Comparison of ENCODE assay signal across 9 mouse cellular contexts in the genomic region with DNA sequence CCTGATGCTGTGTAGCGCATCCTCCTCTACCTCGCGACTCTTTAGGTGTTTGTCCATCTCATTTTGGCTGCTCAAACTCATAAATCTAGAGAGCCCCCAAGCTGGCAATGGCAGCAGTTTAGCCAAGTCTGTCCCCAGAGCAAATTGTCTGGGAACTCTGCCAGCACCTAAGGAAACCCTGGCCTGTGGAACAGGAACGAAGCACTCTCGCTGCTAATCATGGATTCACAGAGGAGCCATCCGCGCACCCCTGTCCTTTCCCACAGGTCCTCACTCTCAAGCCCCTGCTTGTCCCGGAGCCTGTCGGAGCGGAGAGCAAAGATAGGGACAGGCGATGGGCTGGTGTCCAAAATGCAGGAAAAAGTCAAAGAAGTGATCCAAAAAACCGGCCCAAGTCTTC.
DNase-seq lines count a peak whose midpoint lies in the region; ATAC-seq lines count a peak whose summit lies in the region.
"Had no signal": no experiment of that assay in that cellular context is flagged by ENCODE, and none has a peak within 500 bp of the region (broad histone marks: within the 10 kb centered on the region; RNA-seq: fewer than 3 reads in every experiment).

No protein-coding gene starts in this region.

- 66% methylated on average over 12 of the region's 12 CpGs for WGBS in limb, embryonic 13.5 days
- WGBS in limb, embryonic 10.5 days = 88% methylated on average over 12 of the region's 12 CpGs
- WGBS in forebrain, embryonic 10.5 days = 93% methylated on average over 12 of the region's 12 CpGs

- H3K4me2 ChIP-seq in limb, embryonic 13.5 days (replicated peaks) = no peak overlapping the region

- no peaks in the 10 kb centered on the region for H3K27me3 ChIP-seq in limb, embryonic 13.5 days
- H3K27me3 ChIP-seq in limb, embryonic 10.5 days (ENCODE audit: low read depth, poor library complexity, severe bottlenecking) = no peaks in the 10 kb centered on the region
- no peaks in the 10 kb centered on the region for H3K27me3 ChIP-seq in forebrain, embryonic 10.5 days (ENCODE audit: poor library complexity, severe bottlenecking)

- no peak for ATAC-seq in limb, embryonic 13.5 days (ENCODE audit: low FRiP score, low read depth)

- H3K36me3 ChIP-seq in limb, embryonic 13.5 days = no peaks in the 10 kb centered on the region
- H3K36me3 ChIP-seq in limb, embryonic 10.5 days = no peaks in the 10 kb centered on the region
- no peaks in the 10 kb centered on the region for H3K36me3 ChIP-seq in forebrain, embryonic 10.5 days (replicated peaks)

- H3K9ac ChIP-seq in limb, embryonic 13.5 days = no peak overlapping the region

- DNase-seq in limb, embryonic 10.5 days (ENCODE audit: low spot score) = no peak
- peak; percentile 9 for DNase-seq in cerebellum, adult 11 months
- peak; percentile 33 to 43 for DNase-seq in cerebellum, postnatal 36 days
- peak; percentile 40 for DNase-seq in lung, postnatal 36 days
- no peak for DNase-seq in forebrain, embryonic 10.5 days (ENCODE audit: extremely low spot score, low spot score)
- no peak for DNase-seq in retina, postnatal 1 day
- DNase-seq: kidney, adult 18-20 months; right cerebral cortex, postnatal 14 days had no signal

- no peak overlapping the region for H3K4me3 ChIP-seq in limb, embryonic 13.5 days
- H3K4me3 ChIP-seq in limb, embryonic 10.5 days = no peak overlapping the region
- no peak overlapping the region for H3K4me3 ChIP-seq in forebrain, embryonic 10.5 days

- H3K9me3 ChIP-seq in limb, embryonic 13.5 days = no peaks in the 10 kb centered on the region
- H3K9me3 ChIP-seq in limb, embryonic 10.5 days (replicated peaks) = no peaks in the 10 kb centered on the region
- no peaks in the 10 kb centered on the region for H3K9me3 ChIP-seq in forebrain, embryonic 10.5 days

- H3K4me1 ChIP-seq in limb, embryonic 13.5 days = peaks cover 30% of the 10 kb centered on the region
- peaks cover 18% of the 10 kb centered on the region for H3K4me1 ChIP-seq in limb, embryonic 10.5 days
- peaks cover 22% of the 10 kb centered on the region for H3K4me1 ChIP-seq in forebrain, embryonic 10.5 days

- 0 out of 2 replicates have a peak overlapping the region, but pooled peaks have one; percentile 22 for H3K27ac ChIP-seq in limb, embryonic 13.5 days
- no peak overlapping the region for H3K27ac ChIP-seq in limb, embryonic 10.5 days
- H3K27ac ChIP-seq in forebrain, embryonic 10.5 days = no peak overlapping the region

Comparison
In these comparisons a context has a peak if more than half of its experiments do, and no peak if none do; other contexts are left out.
1. DNase-seq: peak in cerebellum, adult 11 months (single experiment), cerebellum, postnatal 36 days (2 of 2) and lung, postnatal 36 days (single experiment); none in limb, embryonic 10.5 days (single experiment), forebrain, embryonic 10.5 days (single experiment) and retina, postnatal 1 day (single experiment).